Mouse (Mus musculus): ENCODE measurements around the gene Eid3. TPM values are rescaled to one million over a fixed set of nuclear protein-coding genes. Genes with fewer than 3 reads are reported as not detected.

Eid3 gene
- total and polyA plus RNA-seq, 2 experiments from 2014 or later, result 0.11 TPM; not detected in 1

DNA sequence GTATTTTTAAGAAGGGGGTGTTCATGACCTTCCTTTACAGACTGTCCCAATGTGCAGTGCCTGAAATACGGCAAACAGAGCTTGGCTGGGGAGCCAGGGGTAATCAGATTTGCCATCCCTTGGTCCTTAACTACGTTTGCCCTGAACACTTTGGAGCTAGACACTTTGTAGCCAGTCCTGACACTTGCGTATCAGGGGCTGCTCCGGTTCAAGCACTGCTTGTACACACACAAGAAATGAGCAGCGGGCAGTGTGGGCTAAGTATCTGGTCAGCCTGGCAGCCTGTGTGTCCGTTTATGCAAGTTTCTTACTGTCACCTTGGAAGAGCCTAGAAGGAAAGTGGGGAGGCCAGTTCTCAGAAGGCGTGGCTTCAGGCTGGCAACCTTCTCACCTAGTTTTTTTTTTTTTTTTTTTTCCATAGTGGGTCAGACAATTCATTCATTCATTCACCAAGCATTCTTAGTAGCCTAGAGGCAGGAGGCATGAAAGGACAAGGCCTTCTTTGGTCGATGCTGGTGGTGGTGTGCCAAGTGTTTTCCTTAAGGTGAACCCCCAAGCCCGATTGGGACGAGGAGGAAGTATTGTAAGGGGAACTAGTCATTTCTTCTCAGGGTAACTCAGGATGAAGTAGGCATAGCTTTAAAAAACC is 8.3 kb upstream of the Eid3 start:
- TF ChIP-seq EP300 (IDR thresholded peaks at IDR 0.05; ENCODE audit: low read depth) (no peak), CTCF (IDR thresholded peaks at IDR 0.05; ENCODE audit: low read depth) (no peak)
- 57% methylated on average over 10 of the region's 10 CpGs for WGBS

DNA sequence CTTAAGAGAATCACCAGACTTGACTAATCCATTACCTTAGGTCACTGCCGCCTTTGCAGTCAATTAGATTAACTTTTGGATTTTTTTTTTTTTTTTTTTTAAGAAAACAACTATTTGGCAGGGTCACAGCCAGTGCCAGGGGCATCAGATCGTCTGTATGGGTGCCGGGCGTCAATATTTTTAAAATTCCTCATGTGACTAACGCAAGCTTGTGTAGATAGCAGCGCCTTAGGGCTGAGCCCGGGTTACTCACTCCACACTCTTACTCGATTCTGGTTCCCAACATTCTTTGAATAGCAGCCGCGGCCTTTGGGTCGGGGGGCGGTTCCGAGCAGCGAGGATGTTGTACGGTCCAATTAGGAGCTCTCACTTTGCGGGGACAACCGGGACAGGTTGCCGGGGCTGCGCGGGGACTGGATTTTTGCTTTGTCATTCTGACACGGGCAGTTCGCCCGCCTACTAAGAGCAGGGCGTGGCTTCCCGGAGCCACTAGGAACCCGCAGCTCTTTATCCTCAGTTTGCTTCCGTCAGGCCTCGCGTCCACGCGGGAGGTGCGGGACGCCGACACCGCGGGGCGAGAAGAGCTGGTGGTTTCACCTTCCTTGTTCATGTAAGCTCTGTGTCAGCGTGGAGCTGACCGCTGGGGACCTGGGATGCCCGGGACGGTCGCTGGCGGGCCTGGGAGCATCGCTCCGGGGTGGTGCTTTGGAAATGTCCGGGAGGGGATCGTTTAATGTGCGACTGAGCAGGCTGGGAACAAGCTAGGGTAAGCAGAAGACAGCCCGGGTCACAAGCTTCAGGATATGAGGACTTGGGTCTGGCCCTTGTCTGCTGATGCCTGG is 7.5 kb upstream of the Eid3 start:
- peak overlapping the region; percentile 68 for H3K4me3 ChIP-seq (ENCODE audit: low read depth, low read length)
- ATAC-seq (ENCODE audit: insufficient read depth, low read depth) (peak; percentile 91), DNase-seq (ENCODE audit: low spot score) (peak; percentile 95)
- WGBS, result under 1% methylated on average over 49 of the region's 49 CpGs
- peak overlapping the region; percentile 95 for H3K27ac ChIP-seq (ENCODE audit: low read depth)
- H3K9ac ChIP-seq (replicated peaks; ENCODE audit: low read depth, low read length), result peak overlapping the region; percentile 75
- H3K4me2 ChIP-seq (ENCODE audit: low read depth, low read length), result peak overlapping the region; percentile 85
- H3K9me3 ChIP-seq (replicated peaks; ENCODE audit: control insufficient read depth, low read length), result no peaks in the 10 kb centered on the region
- peaks cover 16% of the 10 kb centered on the region for H3K4me1 ChIP-seq (ENCODE audit: control insufficient read depth, insufficient read depth)
- H3K36me3 ChIP-seq (replicated peaks; ENCODE audit: control insufficient read depth, insufficient read depth, low read length), result no peaks in the 10 kb centered on the region
- no peak for TF ChIP-seq CTCF (IDR thresholded peaks at IDR 0.05; ENCODE audit: low read depth)
- TF ChIP-seq EP300 (IDR thresholded peaks at IDR 0.05; ENCODE audit: low read depth), result peak; percentile 73
- H3K27me3 ChIP-seq (ENCODE audit: control insufficient read depth, insufficient read depth, low read length), result no peaks in the 10 kb centered on the region

More for the DNA sequence above, 8.3 kb upstream of the Eid3 start:
- H3K4me2 ChIP-seq (ENCODE audit: low read depth, low read length), result peak overlapping the region; percentile 85
- ATAC-seq (ENCODE audit: insufficient read depth, low read depth) (no peak), DNase-seq (ENCODE audit: low spot score) (no peak)
- no peaks in the 10 kb centered on the region for H3K9me3 ChIP-seq (replicated peaks; ENCODE audit: control insufficient read depth, low read length)
- no peaks in the 10 kb centered on the region for H3K36me3 ChIP-seq (replicated peaks; ENCODE audit: control insufficient read depth, insufficient read depth, low read length)
- H3K27me3 ChIP-seq (ENCODE audit: control insufficient read depth, insufficient read depth, low read length), result no peaks in the 10 kb centered on the region
- H3K27ac ChIP-seq (ENCODE audit: low read depth), result peak overlapping the region; percentile 95
- peaks cover 16% of the 10 kb centered on the region for H3K4me1 ChIP-seq (ENCODE audit: control insufficient read depth, insufficient read depth)
- peak overlapping the region; percentile 22 for H3K9ac ChIP-seq (replicated peaks; ENCODE audit: low read depth, low read length)
- peak overlapping the region; percentile 68 for H3K4me3 ChIP-seq (ENCODE audit: low read depth, low read length)

DNA sequence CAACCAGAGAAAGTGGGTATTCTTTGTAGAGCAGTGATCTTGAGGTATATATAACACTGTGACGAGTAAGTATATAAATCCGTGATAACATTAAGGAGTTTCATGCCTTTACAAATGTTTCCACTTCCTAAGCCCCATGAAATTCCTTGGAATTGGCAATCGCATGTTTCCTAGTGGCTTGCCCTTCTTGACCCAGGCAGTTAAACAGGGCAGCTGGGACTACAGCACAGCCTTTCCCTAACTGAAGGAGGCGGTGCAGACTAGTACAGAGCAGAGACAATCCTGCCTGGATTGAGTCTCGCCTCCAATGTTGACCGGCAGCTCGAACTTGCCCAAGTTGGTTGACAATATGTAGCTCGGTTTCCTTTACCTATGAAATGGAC is 6.9 kb upstream of the Eid3 start:
- H3K27ac ChIP-seq (ENCODE audit: low read depth), result peak overlapping the region; percentile 95
- H3K9ac ChIP-seq (replicated peaks; ENCODE audit: low read depth, low read length), result peak overlapping the region; percentile 75
- peak overlapping the region; percentile 68 for H3K4me3 ChIP-seq (ENCODE audit: low read depth, low read length)
- peaks cover 5% of the 10 kb centered on the region for H3K36me3 ChIP-seq (replicated peaks; ENCODE audit: control insufficient read depth, insufficient read depth, low read length)
- DNase-seq (ENCODE audit: low spot score), result peak; percentile 61
- no peaks in the 10 kb centered on the region for H3K9me3 ChIP-seq (replicated peaks; ENCODE audit: control insufficient read depth, low read length)
- peak; percentile 40 for ATAC-seq (ENCODE audit: insufficient read depth, low read depth)
- under 1% methylated on average over 8 of the region's 8 CpGs for WGBS
- peak overlapping the region; percentile 85 for H3K4me2 ChIP-seq (ENCODE audit: low read depth, low read length)
- no peaks in the 10 kb centered on the region for H3K27me3 ChIP-seq (ENCODE audit: control insufficient read depth, insufficient read depth, low read length)
- TF ChIP-seq EP300 (IDR thresholded peaks at IDR 0.05; ENCODE audit: low read depth) (no peak), CTCF (IDR thresholded peaks at IDR 0.05; ENCODE audit: low read depth) (peak; percentile 47)
- H3K4me1 ChIP-seq (ENCODE audit: control insufficient read depth, insufficient read depth), result peaks cover 16% of the 10 kb centered on the region

DNA sequence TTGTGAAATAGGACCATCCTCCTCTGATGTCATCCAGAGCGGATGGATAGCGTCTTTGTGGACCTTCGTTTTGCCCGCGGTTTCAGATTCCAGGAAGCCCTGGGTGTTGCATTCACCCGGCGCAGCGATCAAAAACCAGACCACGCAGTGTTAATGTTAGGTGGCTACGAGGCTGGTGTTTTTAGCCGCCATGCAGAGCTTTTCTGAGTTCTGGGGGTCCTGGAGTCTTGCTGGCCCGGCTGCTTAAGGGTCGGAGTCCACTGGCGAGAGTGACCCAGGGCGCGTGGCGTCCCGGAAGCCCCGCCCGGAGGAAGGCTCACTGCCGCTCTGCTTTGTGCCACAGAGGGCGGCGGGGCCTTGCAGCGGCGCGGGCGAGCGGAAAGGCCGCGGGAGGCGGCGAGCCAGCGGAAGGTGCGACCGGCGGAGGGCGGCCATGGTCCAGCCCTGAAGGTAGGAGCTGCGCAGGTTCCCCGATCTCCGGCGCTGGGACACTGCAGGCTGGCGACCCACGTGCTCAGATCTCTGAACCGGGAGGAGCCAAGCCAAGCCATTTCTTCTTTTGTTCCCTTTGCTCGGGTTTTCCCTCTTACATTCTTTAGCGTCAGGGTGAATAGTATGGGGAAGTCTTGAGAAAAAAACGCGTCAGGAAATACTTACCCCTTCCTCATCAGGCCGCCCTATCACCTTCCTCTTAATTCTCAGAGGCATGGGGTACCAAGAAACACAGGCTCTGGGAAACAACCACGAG is 6.1 kb upstream of the Eid3 start:
- H3K9ac ChIP-seq (replicated peaks; ENCODE audit: low read depth, low read length), result peak overlapping the region; percentile 75
- no peaks in the 10 kb centered on the region for H3K27me3 ChIP-seq (ENCODE audit: control insufficient read depth, insufficient read depth, low read length)
- ATAC-seq (ENCODE audit: insufficient read depth, low read depth) (peak; percentile 33), DNase-seq (ENCODE audit: low spot score) (peak; percentile 62)
- TF ChIP-seq CTCF (IDR thresholded peaks at IDR 0.05; ENCODE audit: low read depth), result no peak
- no peak; the same call in 1 of the 2 replicates for TF ChIP-seq EP300 (IDR thresholded peaks at IDR 0.05; ENCODE audit: low read depth)
- H3K4me1 ChIP-seq (ENCODE audit: control insufficient read depth, insufficient read depth), result peaks cover 16% of the 10 kb centered on the region
- H3K36me3 ChIP-seq (replicated peaks; ENCODE audit: control insufficient read depth, insufficient read depth, low read length), result peaks cover 10% of the 10 kb centered on the region
- no peaks in the 10 kb centered on the region for H3K9me3 ChIP-seq (replicated peaks; ENCODE audit: control insufficient read depth, low read length)
- peak overlapping the region; percentile 85 for H3K4me2 ChIP-seq (ENCODE audit: low read depth, low read length)
- WGBS, result under 1% methylated on average over 47 of the region's 50 CpGs
- H3K4me3 ChIP-seq (ENCODE audit: low read depth, low read length), result peak overlapping the region; percentile 68
- H3K27ac ChIP-seq (ENCODE audit: low read depth), result peak overlapping the region; percentile 95

DNA sequence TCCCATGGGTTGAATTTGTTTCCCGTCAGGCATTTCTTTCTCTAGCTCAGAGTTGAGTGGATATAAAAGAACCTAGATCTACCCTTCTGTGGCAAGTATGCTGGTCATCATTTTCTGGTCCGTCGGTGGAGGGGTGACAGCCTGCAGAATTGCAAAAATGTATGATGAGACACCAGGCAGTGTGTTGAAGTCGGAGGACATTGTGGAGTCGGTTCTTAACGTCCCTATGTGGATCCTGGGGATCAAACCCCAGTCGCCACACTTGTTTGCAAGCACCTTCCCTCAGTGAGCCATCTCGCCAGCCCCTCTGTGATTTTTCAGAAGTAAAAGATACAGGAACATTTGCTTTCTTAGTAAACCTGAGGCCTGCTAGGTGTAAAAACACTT is 5.5 kb upstream of the Eid3 start:
- no peaks in the 10 kb centered on the region for H3K27me3 ChIP-seq (ENCODE audit: control insufficient read depth, insufficient read depth, low read length)
- ATAC-seq (ENCODE audit: insufficient read depth, low read depth) (no peak), DNase-seq (ENCODE audit: low spot score) (no peak)
- H3K9ac ChIP-seq (replicated peaks; ENCODE audit: low read depth, low read length), result peak overlapping the region; percentile 75
- H3K4me3 ChIP-seq (ENCODE audit: low read depth, low read length), result peak overlapping the region; percentile 68
- 10% methylated on average over 8 of the region's 8 CpGs for WGBS
- H3K4me1 ChIP-seq (ENCODE audit: control insufficient read depth, insufficient read depth), result peaks cover 16% of the 10 kb centered on the region
- TF ChIP-seq EP300 (IDR thresholded peaks at IDR 0.05; ENCODE audit: low read depth) (no peak), CTCF (IDR thresholded peaks at IDR 0.05; ENCODE audit: low read depth) (no peak)
- H3K4me2 ChIP-seq (ENCODE audit: low read depth, low read length), result peak overlapping the region; percentile 85
- peaks cover 10% of the 10 kb centered on the region for H3K36me3 ChIP-seq (replicated peaks; ENCODE audit: control insufficient read depth, insufficient read depth, low read length)
- no peaks in the 10 kb centered on the region for H3K9me3 ChIP-seq (replicated peaks; ENCODE audit: control insufficient read depth, low read length)
- H3K27ac ChIP-seq (ENCODE audit: low read depth), result peak overlapping the region; percentile 95

All from heart, postnatal 0 days (tissue).